Mouse (Mus musculus): Measurements from ENCODE around the gene Stard9. TPM values are rescaled to one million over a fixed set of nuclear protein-coding genes. Genes with fewer than 3 reads are reported as not detected.

The Stard9 gene
- polyA plus RNA-seq (2015; fragmentation: Nextera tagmentation; extraction: Ambion mirVana) = 4.3 and 5.0 TPM in 2 replicates

DNA sequence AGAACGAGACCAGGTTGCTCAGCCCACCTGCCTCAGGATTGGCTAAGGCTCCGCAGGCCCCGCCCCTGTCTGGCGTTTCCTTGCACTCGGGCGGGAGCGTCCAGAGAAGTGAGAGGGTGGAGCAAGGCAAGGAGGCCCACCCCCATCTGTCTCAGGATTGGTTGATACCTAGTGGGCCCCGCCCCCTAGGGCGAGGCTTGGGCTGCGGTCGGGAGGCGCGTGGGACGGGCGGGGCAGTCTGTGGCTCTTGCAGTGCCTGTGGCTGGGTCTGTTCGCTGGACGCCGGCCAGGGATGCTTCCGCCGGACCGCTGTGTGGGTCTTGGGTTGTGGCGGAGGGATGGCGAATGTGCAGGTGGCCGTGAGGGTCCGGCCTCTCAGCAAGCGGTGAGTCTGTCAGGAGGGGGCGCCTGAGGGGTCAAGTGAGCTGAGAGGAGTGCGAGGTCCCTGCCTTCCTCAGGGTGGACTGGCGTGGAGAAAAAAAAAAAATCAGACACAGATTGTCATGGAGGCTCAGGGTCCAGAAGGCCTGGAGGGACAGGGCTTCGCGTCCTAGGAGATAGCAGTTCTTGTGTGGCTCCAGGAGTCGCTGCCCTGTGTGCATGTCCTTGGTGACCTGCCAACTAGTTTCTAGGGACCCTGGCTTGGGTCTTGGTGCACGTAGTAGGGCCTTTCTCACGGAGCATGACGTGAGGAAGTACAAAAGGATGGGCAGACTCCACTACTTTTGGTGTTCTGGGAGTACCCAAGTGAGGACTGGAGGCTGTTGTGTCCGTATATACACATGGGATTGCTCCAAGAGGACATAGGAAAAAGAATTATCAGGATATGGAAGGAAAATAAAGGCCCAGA, at the start of gene Stard9:
Stard9 (plus strand) TSS at position 236 of the 850 bp plus-strand sequence.
- Histone ChIP-seq H3K27me3 (no peaks in the 10 kb centered on the region), H3K9me3 (no peaks in the 10 kb centered on the region), H3K4me1 (replicated peaks) (peaks cover 9% of the 10 kb centered on the region), H3K36me3 (peaks cover 9% of the 10 kb centered on the region; the same call in 1 of the 2 replicates), H3K4me3 (peak within 1 kb of the TSS; percentile 58), H3K4me2 (peak within 1 kb of the TSS; percentile 76), H3K9ac (peak within 1 kb of the TSS; percentile 58), H3K27ac (replicated peaks) (peak within 1 kb of the TSS; percentile 72)
- 2% methylated on average over 36 of the region's 36 CpGs for WGBS
- ATAC-seq (ENCODE audit: low FRiP score, low read depth) = peak; percentile 100

GRCm38 (mm10) chr2:120589759-120590158, 39.2 kb upstream of the Stard9 start:
- no peak overlapping the region for H3K4me3 ChIP-seq
- H3K9me3 ChIP-seq = no peaks in the 10 kb centered on the region
- no peak overlapping the region for H3K4me2 ChIP-seq
- no peak overlapping the region for H3K9ac ChIP-seq
- H3K27me3 ChIP-seq = no peaks in the 10 kb centered on the region
- H3K27ac ChIP-seq (replicated peaks) = no peak overlapping the region
- WGBS = 85% methylated on average over 5 of the region's 5 CpGs
- H3K4me1 ChIP-seq (replicated peaks) = no peaks in the 10 kb centered on the region
- peaks cover 31% of the 10 kb centered on the region for H3K36me3 ChIP-seq
- no peak for ATAC-seq (ENCODE audit: low FRiP score, low read depth)

DNA sequence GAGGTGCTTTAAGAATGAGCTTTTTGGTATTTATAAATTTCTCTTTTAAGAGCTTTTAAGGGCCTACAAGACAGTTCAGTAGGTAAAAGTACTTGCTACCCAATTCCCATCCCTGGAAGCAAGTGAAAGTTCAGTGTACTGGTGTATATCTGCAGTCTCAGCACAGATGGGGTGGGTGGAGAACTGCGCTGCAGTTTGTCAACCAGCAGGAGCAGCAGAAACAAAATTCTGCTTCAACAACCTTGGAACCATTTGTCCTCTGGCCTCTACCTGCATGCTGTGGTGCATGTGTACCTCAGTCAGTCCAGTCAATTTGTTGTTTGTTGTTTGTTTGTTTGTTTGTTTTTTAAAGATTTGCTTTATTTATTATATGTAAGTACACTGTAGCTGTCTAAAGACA, 36.7 kb upstream of the Stard9 start:
- Histone ChIP-seq H3K27ac (replicated peaks) (no peak overlapping the region), H3K4me1 (replicated peaks) (no peaks in the 10 kb centered on the region), H3K36me3 (peaks cover 28% of the 10 kb centered on the region), H3K4me2 (no peak overlapping the region), H3K9ac (no peak overlapping the region), H3K27me3 (no peaks in the 10 kb centered on the region), H3K9me3 (no peaks in the 10 kb centered on the region), H3K4me3 (no peak overlapping the region)
- 90% methylated on average over 1 of the region's 1 CpGs for WGBS
- ATAC-seq (ENCODE audit: low FRiP score, low read depth) = no peak

DNA sequence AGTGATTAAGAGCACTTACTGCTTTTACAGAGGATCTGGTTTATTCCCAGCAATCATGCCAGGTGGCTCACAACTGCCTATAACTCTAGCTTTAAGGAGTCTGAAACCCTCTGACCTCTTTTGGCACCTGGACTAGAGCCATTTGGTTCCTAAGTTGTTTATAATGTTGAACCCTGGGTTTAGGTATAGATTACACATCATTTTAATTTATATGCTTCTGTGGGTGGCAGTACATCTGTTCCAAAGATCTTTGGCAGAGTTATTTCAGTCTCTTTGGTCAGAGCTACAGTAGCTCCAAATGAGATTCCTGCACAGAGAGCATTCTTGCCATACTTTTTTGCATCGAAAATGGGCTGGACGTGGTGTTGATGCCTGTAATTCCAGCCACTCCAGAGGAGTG, 31.2 kb upstream of the Stard9 start:
- no peaks in the 10 kb centered on the region for H3K9me3 ChIP-seq
- WGBS = 93% methylated on average over 2 of the region's 2 CpGs
- H3K4me3 ChIP-seq = no peak overlapping the region
- no peaks in the 10 kb centered on the region for H3K27me3 ChIP-seq
- H3K4me1 ChIP-seq (replicated peaks) = no peaks in the 10 kb centered on the region
- H3K27ac ChIP-seq (replicated peaks) = no peak overlapping the region
- no peak overlapping the region for H3K9ac ChIP-seq
- no peak overlapping the region for H3K4me2 ChIP-seq
- ATAC-seq (ENCODE audit: low FRiP score, low read depth) = no peak
- peaks cover 54% of the 10 kb centered on the region for H3K36me3 ChIP-seq

GRCm38 (mm10) chr2:120599506-120599905, 29.4 kb upstream of the Stard9 start:
- WGBS = 90% methylated on average over 4 of the region's 4 CpGs
- Histone ChIP-seq H3K36me3 (peaks cover 61% of the 10 kb centered on the region), H3K9ac (no peak overlapping the region), H3K9me3 (no peaks in the 10 kb centered on the region), H3K27ac (replicated peaks) (no peak overlapping the region), H3K4me3 (no peak overlapping the region), H3K4me2 (no peak overlapping the region), H3K4me1 (replicated peaks) (no peaks in the 10 kb centered on the region), H3K27me3 (no peaks in the 10 kb centered on the region)
- ATAC-seq (ENCODE audit: low FRiP score, low read depth) = no peak

DNA sequence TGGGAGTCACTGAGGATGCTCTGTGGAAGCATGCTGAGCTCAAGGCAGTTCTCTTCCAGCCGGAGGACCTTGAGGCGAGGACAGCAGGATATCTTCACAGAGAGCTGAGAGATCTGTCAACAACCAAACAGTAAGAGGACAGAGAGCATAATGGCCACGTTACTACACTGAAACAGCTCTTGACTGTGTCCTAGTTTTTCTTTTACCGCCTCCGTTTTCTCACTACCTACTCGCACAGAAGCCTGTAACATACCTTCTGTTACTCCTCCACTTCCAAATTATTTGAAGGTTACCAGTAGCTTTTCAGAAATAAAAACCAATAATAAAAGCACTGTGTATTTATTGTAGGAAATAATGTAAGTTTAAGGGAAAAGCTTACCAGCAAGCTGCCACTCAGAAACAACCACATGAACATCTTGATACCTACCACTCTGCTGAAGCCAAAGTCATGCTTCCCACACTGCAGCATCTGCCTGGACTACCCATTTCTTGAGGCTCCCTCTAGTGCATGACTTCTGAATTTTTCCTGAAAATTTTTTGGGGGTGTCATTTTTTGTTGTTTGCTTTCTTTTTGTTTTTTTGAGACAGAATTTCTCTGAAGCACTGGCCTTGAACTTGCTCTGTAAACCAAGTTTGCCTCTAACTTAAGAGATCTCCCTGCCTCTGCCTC, 22.8 kb upstream of the Stard9 start:
- H3K9me3 ChIP-seq = no peaks in the 10 kb centered on the region
- no peak for ATAC-seq (ENCODE audit: low FRiP score, low read depth)
- peaks cover 23% of the 10 kb centered on the region for H3K36me3 ChIP-seq
- 85% methylated on average over 6 of the region's 6 CpGs for WGBS
- peaks cover 24% of the 10 kb centered on the region for H3K4me1 ChIP-seq (replicated peaks)
- no peak overlapping the region for H3K9ac ChIP-seq
- H3K27ac ChIP-seq (replicated peaks) = no peak overlapping the region
- H3K27me3 ChIP-seq = no peaks in the 10 kb centered on the region
- no peak overlapping the region for H3K4me2 ChIP-seq
- no peak overlapping the region for H3K4me3 ChIP-seq

DNA sequence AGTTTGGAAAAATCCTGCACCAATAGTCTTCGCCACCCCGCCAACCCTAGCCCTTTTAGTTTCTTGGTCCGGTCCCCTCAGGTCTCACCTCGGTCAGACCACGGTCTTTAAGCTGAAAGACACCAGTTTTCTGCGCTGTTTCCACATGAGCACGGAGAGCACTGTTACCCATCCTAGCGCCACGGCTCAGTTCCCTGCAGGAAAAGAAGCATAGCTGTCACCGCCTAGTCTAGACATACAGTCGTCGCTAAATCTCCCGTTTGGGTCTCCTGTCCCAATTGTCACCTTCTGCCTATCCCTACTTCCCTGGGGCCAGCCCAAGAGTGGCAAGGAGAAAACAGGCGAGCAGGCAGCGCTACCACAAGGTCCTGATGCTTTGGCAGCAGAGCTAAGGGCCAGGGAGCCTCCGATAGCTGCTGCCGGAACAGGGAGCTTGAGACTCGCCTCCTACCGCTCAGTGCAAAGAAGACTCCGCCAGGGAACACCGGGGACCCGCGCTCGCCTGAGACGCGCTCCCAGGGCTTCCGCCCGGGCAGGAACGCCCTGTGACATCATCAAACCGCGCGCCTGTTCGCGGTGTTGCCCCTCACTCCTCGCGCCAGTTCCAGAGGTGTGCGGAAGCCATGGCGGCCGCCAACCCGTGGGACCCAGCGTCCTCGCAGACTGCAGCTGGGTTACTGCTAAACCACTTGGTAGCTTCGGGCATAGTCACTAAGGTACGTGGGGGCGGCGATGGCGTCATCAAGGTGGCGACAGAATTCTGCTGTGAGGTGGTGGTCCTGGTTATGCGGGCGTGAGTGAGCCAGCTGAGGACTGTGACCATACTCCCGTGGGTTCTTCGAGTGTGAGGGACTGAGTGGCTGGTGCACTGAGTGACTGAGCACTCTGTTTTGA, 19.8 kb upstream of the Stard9 start, which contains the start of the genes Haus2 and Lrrc57:
Haus2 (plus strand) TSS at position 554 of the 894 bp plus-strand sequence.
Lrrc57 (minus strand) TSS at position 691 of the 894 bp plus-strand sequence.
- H3K27me3 ChIP-seq = no peaks in the 10 kb centered on the region
- WGBS = under 1% methylated on average over 52 of the region's 52 CpGs

GRCm38 (mm10) chr2:120616279-120617163, 12.4 kb upstream of the Stard9 start:
- ATAC-seq (ENCODE audit: low FRiP score, low read depth) = no peak
- Histone ChIP-seq H3K27ac (replicated peaks) (no peak overlapping the region), H3K4me2 (no peak overlapping the region), H3K27me3 (no peaks in the 10 kb centered on the region), H3K36me3 (peaks cover 44% of the 10 kb centered on the region), H3K9me3 (no peaks in the 10 kb centered on the region), H3K4me3 (no peak overlapping the region), H3K4me1 (replicated peaks) (no peaks in the 10 kb centered on the region), H3K9ac (no peak overlapping the region)
- 89% methylated on average over 5 of the region's 5 CpGs for WGBS

More for the DNA sequence above, 19.8 kb upstream of the Stard9 start, which contains the start of the genes Haus2 and Lrrc57:
- Histone ChIP-seq H3K4me2 (peak within 1 kb of the TSS; percentile 96), H3K4me3 (peak within 1 kb of the TSS; percentile 99), H3K9ac (peak within 1 kb of the TSS; percentile 97), H3K4me1 (replicated peaks) (peaks cover 24% of the 10 kb centered on the region), H3K9me3 (no peaks in the 10 kb centered on the region), H3K36me3 (peaks cover 22% of the 10 kb centered on the region), H3K27ac (replicated peaks) (peak within 1 kb of the TSS; percentile 90)
- ATAC-seq (ENCODE audit: low FRiP score, low read depth) = peak; percentile 96

DNA sequence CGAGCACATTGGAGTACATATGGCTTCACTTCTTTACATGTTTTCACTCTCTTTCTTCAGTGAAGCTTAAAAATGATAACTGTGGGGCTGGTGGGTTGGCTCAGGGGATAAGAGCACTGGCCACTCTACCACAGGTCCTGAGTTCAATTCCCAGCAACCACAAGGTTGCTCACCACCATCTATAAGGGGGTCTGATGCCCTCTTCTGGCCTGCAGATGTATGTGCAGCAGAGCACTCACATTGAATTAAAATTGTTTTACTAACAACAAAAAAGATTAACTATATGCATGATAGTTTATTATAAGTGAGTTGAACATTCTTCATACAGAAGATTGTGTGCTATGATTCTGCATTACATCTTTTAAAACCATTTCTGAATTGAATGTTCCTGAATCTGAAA, 9.4 kb upstream of the Stard9 start:
- Histone ChIP-seq H3K36me3 (peaks cover 37% of the 10 kb centered on the region), H3K9ac (no peak overlapping the region), H3K4me2 (no peak overlapping the region), H3K27ac (replicated peaks) (no peak overlapping the region), H3K9me3 (no peaks in the 10 kb centered on the region), H3K4me1 (replicated peaks) (no peaks in the 10 kb centered on the region), H3K27me3 (no peaks in the 10 kb centered on the region), H3K4me3 (no peak overlapping the region)
- 92% methylated on average over 1 of the region's 1 CpGs for WGBS
- ATAC-seq (ENCODE audit: low FRiP score, low read depth) = no peak

DNA sequence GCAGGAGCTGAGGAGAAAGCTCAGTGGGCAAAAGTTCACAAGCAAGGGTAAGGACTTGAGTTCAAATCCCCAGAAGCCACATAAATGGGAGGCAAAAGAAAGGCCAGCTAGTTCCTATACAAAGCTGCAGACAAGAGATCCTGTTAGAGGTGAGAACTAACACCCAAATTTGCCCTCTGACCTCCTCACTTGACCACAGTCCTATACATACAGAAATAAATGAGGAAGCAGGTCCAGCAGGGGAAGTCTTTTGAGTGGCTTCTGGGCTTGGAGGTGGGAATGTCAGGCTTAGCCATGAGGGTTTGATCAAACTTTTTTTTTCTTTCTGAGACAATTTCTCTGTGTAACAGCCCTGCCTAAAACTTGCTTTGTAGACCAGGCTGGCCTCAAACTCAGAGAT, 6.0 kb upstream of the Stard9 start:
- H3K9me3 ChIP-seq = no peaks in the 10 kb centered on the region
- no peak overlapping the region for H3K4me2 ChIP-seq
- H3K27ac ChIP-seq (replicated peaks) = no peak overlapping the region
- H3K36me3 ChIP-seq = peaks cover 19% of the 10 kb centered on the region
- no peaks in the 10 kb centered on the region for H3K27me3 ChIP-seq
- no peaks in the 10 kb centered on the region for H3K4me1 ChIP-seq (replicated peaks)
- no peak overlapping the region for H3K9ac ChIP-seq
- H3K4me3 ChIP-seq = no peak overlapping the region
- ATAC-seq (ENCODE audit: low FRiP score, low read depth) = no peak
